Mouse (Mus musculus) heart, postnatal 0 days (tissue): ENCODE results near the gene Atp8a1.

ENCODE experiments used
- CTCF ChIP-seq: IDR thresholded peaks from 2 replicates; pipeline ENCODE4 v1.5.1; 2016; ENCODE audit warnings: antibody characterized with exemption, control low read depth, low read depth
- EP300 ChIP-seq: IDR thresholded peaks from 2 replicates; pipeline ENCODE4 v1.6.1; 2016; ENCODE audit warnings: antibody characterized with exemption, low read depth

GRCm38 (mm10) chr5:67798348-67798747, 48.9 kb downstream of the Atp8a1 start:
- TF ChIP-seq EP300 (no peak), CTCF (no peak)
